Mouse (Mus musculus) kidney, postnatal 14 days (tissue): ENCODE data around the gene Pdzrn4.
A peak's percentile ranks its signal among the peaks of the same experiment; 100 is the strongest.

Experiments used
- DNase-seq: peaks from one replicate; pipeline ENCODE4 v3.0.0; 2022; ENCODE audit warnings: mixed read lengths

Gene Pdzrn4

DNA sequence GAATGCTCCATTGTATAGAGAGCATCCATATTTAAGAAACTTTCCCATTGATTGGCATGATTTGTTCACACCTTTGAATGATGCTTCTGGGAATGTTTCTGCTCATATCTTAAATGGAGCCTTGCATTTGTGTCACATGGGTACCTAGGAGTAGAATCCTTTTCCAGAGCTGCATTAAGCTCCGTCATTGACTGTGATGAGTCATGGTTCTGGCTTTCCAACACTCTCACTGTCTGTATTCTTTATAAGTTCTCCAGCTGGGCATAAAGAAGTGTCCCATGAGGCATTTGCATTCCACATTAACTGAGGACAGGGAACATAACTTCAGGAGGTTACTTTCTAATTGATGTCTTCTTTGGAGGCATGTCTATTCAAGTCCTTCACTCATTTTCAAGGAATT lies 106.1 kb downstream of the Pdzrn4 start:
- no peak for DNase-seq

DNA sequence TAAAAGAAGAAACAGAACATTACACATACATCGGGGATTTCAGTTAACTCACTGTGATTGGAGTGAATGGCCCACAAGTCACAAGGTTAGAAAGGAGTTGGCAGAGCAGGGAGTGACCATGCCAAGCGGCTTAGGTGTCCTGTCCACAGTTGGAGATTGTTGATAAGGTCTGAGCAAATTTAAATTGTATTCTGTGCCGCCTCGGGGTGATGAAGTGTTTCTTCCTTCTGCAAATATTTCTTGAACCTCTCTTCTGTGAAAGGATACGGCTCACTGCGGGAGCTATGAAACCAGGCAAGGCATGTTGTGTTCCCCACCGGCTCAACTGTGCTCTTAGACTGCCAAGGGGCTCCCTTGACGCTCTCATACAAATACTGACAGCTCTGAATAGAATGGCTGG lies 112.7 kb downstream of the Pdzrn4 start:
- no peak for DNase-seq

DNA sequence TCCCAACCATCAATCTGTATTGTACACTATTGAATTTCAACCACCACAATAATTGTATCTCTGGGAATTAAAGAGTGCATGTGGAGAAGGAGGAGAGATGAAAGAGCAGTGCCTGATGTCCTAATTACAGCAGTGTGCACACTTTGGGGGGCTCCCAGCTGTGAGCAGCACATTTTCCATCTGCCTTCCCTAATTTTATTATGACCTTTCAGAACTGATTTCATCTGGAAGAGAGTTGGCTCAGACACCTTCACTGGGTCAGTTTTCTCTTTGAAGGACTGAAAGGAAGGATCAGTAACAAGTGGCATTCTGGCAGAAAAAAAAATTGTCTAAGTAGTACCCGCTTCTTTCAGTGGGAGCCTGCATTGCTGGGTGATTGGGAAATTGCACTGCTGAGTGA lies 119.0 kb downstream of the Pdzrn4 start:
- DNase-seq = no peak

DNA sequence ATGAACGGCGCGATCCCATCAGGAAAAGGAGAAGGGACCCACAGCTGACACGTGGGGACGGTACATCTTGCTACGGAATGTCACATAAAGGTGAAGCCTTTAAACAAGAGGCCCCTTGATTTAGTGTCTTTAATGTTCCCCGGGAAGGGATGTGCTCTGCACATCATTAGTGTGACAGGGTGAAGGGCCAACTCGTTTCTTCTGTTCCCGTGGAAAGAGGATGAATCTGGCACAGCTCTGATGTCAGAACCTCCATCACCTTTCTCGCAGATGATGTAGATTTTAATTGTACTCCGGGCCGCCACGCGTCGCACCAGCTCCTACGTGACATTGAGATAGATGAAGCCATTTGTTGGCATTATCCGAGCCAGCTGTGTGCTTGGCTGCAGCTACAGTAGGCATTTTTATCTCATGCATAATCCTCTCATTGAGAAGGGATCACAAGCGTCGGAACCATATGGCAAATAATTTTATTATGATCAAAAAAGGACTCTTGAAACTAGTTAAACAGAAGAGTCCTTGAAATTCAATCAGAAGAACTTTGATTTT lies 124.1 kb downstream of the Pdzrn4 start:
- no peak for DNase-seq

DNA sequence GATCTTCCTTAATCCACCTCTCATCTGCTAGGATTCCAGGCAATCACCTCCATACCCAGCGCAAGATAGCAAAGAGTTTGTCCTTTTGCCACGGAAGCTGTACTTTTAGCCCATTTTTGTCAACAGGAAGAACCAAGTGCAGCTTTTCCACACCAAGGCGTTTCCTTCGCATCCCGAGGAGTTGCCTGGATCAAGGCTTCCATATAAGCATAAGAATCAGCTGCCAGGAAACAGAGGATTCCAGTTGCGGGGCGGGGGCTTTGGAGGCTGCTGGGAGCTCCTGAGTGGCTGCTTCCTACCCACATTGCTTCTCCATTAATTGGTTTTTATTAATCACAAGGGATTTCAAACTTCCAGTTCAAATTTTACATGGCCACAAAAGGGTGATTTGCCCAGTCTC lies 125.0 kb downstream of the Pdzrn4 start:
- DNase-seq = peak; percentile 6

DNA sequence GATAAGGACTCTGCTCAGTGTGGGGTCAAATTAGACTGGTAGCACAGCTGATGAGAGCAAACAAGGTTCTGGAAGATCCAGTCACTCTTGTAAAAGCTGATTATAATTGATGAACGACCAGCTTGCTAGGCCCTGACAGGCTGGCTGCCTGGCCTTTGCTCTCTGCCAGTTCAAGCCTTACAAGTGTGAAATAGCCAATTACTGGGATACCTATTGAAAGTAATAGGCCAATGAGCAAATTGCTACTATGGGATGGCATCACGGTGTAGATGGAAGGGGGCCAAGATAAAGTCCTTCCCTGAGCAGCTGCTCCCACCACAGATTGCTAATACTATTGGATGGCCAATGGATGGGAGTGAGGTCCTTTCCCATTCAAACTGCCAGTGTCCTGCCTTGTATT lies 128.2 kb downstream of the Pdzrn4 start:
- no peak for DNase-seq

DNA sequence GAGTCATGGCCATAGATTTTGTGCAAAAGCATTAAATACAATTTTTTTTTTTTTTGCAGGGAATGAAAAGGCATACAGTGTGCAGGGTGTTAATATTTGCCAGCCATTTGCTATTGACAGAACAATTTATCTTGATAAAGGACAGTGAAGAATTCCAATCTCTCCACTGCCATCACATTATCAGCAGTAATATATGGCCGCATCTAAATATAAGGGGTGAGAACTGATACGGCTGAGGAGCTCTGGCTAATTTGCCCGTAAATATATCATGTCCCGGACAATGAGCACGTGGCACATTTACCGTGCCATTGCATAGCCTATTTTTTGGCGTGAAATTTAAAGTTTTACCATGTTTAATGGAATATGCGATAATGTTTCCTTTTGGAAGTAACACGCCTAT lies 128.7 kb downstream of the Pdzrn4 start:
- no peak for DNase-seq

DNA sequence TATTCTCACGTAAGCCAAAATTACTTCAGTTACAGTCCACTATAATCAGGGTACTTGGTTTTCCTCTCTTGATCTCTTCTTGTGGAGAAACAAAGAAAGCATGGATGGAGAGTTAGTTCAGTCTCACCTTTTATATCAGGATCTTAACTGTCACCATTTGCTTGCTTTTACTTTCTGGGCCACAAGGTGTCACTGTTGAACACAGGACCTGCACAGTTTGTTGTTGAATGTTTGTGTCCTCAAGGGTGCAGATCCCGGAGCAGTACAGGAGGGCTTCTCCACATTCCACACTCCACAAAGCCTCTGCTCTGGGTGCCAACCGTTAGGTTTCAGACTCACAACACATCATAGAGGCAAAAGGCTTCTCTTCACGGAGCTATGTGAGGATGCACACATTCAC lies 130.1 kb downstream of the Pdzrn4 start:
- DNase-seq = peak; percentile 14

DNA sequence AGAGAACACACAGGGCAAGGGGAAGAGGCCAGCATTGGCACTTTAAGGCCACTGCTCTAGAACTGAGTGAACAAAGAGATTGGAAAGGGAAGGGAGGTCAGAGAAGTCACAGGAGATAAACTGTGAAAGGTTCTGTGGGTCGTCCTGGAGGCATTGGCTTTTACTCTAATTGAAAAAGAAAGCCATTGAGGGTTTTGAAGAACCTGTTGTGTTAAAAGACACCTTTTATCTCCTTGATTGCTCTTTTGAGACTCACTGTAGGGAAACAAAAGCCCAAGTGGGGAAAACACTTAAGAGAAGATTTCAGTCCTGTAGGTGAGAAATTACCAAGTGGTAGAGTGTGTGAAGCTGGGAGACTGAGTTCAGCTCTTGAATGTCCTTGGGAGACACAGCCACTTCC lies 146.6 kb downstream of the Pdzrn4 start:
- no peak for DNase-seq

DNA sequence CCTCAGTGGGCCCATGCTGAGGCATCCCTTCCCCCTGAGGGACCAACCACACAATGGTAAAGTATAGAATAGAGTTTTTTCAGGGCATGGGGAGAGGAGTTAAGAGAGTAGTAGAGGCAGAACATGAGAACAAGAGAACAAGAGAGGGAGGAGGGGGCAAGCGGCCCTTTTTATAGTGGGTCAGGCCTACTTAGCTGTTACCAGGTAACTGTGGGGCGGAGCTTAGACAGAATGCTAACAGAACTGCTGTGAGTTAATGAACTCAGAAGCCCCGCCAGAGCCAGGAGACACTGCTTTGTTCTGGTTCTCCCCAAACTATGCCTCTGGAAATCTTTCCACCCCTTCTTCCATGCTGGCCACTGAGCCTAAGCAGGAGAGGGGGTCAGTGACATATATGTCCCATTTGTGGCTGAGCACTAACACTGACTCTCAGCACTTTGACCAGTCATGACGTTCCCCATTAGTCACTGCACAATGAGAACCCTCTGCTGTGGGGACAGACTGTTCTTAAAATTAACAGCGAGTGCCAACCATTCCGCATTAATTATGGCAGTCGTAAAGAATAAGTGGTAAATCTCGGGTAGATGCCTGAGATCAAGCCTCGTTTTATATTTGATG lies 150.7 kb downstream of the Pdzrn4 start:
- DNase-seq = peak; percentile 2

DNA sequence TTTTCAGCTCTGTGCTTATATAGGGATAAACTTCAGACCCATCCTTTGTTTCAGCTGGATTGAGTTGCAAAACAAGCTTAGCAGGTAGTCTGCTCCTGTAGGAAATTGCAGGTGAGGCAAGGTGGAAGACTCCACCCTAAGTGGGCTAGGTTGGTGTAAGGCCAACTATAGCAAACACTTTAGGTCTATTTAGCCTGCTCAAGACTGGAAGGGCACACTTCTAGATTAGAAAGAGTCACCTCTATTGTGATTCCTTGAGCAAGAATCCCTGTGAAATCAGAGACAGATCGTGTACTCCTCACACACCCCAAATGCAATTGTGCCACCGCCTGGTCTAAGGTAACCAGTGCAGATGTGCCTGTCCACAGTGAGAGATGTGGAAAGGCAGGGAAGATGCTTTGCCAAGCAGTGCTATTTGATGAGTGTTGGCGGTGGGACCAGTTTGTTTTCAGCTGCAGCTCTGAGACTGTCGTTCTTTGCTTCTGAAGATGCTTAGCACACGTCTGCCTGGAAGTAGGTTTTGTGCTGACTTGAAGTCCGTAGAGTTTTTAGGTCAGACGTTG lies 158.4 kb downstream of the Pdzrn4 start:
- no peak for DNase-seq

DNA sequence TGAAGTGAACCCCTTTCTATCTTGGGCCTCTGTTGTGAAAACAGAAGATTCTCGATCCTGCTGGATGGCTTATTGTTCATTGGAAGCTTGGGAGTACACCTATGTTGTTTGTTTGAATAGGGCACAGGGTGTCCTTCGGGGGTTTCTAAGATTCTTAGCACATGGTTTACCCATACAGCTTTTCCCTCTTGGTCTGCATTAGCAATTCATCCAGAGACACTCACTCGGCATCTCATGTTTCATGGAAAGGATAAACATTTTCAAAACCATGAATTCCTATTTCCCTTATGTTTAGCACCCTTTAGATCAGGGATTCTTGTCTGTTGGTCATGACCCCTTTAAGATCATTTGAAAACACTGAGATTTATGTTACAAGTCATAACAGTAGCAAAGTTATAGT lies 159.0 kb downstream of the Pdzrn4 start:
- DNase-seq = no peak

DNA sequence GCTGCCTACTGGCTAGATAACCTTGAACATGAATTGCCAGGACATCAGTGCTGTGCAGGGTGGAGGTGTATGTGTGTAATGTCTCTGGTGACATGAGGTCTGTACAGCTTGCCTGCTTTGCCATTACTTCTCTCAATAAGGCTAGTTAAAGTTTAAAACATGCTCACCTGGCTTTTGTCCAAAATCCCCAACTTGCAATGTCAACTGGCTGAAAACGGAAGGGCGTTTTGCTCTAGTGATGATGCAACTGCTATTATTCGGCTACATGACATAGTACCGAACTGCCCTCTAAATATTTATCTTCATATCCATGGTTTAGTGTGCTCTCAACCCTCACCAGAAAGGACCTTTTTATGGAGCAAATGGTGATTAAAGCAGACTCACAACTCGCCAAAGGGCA lies 161.9 kb downstream of the Pdzrn4 start:
- DNase-seq = peak; percentile 39

DNA sequence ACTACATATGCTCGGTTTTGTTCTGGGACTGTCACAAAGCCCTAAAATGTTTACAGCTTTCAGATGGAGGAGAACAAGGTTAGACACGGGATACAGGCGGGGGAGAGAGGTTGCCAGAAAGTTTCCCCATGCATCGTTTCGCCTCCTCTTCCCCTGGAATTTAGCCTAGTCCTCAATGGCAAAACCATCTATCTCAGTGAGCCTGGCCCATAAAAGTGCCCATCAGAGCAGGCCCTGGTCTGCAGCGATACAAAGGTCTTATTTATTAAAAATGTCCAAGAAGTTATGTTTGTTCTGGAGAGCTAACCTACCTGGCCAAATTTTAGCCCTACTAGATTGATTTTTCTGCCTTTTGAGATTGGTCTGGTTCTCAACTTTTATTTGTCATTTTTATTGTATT lies 165.5 kb downstream of the Pdzrn4 start:
- no peak for DNase-seq

DNA sequence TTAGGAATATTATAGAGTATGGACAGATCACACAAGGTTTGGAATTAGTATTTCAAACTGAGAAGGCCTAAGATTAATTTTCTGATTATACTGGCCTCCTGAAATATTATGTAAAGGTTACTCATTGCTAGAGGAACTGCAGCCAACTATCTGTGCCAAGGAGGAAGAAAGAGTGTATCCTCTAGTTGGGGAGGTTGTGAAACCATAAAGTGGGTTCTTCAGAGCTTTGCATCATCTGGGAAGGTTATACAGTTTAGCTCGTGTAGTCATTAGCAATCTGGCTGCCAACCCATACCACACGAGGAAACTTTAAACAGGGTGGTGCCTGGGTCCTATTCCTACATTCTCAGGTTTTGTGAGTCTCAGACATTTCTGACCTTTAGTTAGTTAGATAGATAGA lies 166.9 kb downstream of the Pdzrn4 start:
- no peak for DNase-seq

DNA sequence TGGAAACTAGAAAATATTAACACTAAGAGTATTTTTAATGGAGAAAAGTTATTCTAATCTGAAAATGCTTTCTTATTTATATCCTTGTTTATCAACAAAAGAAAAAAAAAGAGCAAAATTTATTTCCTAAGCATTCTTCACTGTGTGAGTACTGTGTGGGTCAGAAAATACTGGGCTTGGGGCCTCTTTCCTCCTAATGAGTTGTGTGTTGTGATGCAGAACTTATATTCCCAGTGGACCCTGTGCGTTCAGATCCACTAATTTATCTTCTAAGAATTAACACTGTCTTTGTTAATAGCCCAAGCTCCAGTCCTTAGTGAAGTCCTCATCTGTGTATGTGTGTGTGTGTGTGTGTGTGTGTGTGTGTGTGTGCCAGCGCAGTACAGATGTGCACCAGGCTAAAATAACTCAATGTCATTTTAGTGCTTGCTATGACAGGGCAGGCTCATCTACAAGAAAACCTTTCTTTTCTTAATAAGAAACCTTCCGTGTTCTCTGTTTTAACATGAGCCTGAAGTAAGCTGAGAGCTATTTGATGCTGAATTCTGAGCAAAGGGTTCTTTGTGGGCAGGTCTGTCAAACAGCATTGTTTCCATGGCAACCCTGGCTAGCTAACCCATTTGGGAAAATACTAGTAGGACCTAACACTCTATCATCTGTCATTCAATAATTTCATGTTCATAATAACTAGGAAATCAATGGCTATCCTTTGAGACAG lies 174.0 kb downstream of the Pdzrn4 start:
- DNase-seq = no peak

DNA sequence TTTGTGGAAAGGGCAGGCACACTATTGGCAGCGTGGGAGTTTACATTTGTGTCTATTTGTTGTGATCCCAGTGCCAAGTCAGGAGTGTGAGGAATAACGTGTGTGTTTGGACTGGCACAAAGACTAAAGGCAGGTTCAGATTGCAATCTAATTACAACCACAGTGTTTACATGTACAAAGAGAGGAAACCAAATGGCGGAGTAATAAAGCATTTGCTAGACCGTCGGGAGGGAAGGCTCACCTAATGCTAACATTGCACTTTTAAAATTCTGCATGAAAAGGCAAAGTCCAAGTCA lies 174.5 kb downstream of the Pdzrn4 start:
- DNase-seq = no peak

DNA sequence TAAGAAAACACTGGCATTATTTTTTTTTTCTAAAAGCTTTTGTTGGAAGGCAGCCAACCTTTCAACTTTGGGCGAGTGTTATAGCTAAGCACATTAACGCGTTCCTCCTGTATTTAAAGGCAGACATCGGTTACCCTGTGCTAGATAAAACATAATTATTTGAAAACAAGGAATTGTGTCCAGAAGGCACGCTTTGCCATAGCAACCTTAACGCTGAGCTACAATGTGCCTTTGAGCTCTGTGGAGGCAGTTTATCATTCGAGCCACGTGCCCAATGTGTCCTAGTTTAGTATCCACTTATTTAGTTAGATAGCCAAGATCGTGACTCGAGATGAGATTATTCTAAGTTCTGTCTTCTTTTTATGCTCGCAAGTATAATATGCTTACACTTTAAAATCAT lies 180.8 kb downstream of the Pdzrn4 start:
- DNase-seq = peak; percentile 28

DNA sequence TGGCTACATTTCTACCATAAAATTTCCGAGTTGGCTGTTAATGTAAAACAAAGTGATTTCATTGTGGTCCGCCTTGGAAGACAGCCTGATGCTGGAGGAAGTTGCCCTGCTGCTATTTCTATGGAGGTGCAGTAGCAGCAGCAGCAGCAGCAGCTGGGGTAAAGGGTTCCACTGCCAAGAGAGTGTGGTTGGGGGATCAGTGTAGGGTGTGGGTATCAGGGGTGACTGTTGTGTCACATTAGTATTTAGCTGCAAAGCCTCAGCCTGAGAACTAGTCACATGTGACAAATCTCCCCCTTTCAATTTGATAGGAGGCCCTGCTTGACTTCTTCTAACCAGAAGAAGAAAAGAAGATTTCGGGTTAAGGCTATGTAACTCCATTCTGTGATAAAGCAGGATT lies 183.5 kb downstream of the Pdzrn4 start:
- no peak for DNase-seq

DNA sequence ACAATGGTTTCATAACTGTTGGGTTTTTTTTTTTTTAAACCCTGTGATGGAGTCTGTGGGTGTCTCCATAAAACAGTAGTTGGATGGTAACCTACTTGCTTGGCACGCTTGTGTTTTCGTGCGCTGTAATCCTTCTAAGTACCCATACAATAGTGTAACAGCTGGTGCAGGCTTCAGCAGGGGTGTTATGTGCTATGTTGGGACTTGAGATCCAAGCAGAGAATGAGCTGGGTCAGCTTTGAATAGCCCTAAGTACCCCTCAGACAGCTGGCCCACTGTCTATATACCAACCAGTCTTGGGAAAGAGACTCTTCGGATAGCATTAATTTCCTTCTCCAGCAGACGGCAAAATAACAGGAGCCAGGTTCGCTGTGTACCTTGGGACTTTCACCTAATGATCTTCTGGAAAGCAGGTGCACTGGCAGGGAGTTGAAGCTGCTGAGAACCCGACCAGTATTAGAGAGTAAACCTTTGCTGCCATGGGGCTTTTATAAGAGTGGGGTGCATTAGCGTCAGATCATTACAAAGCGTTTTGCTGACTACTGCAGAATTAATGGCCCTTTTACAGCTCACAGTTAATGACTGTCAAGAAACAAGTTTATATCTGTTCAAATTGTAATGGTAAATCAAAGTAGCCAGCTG lies 184.2 kb downstream of the Pdzrn4 start:
- no peak for DNase-seq

DNA sequence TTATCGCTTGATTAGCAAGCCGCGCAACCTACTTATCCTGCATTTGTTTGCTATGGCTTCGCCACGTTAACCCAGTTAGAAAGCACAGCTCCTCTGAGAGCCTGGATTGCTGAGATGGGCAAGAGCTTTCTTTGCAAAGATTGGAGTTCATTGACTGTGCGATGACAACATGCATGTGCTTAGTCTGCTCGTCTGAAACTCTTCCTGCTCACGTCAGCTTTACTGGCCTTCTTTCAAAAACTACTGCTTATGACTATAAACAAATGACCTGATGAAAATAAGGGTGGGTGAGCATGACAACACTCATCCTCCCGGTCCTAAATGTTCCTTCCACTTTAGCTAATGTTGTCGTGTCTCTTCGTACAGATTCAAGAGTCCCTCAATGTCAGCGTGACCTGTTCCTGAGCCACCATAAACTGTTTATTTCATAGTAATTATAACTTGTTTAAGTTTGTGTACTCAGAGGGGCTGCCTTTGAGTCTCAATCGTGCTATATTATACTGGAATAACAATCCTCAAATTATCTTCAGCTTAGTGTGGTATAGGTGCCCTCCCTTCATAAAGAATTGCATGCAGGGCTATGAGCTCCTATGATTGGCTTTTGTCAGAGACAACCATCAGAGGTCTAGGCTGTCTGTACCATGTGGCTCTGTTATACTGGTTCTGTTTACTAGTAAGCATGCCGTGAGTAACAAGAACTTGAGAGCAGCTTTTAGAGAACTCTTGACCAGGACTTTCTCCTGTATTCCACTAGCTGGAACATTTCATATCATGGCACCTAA lies 187.9 kb downstream of the Pdzrn4 start:
- DNase-seq = no peak

DNA sequence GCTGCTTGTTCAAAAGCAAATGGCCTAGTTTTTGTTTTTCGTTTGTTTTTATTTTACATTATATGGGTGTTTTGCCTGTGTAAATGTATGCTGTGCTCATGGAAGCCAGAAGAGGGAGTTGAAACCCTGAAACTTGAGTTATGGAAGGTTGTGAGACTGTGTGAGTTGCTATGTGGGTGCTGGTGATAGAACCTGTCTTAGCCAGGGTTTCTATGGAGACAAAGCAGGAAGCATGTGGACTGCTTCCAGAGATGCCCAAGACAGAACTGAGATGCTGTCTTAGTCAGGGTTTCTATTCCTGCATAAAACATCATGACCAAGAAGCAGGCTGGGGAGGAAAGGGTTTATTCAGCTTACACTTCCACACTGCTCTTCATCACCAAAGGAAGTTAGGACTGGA lies 190.8 kb downstream of the Pdzrn4 start:
- DNase-seq = no peak

DNA sequence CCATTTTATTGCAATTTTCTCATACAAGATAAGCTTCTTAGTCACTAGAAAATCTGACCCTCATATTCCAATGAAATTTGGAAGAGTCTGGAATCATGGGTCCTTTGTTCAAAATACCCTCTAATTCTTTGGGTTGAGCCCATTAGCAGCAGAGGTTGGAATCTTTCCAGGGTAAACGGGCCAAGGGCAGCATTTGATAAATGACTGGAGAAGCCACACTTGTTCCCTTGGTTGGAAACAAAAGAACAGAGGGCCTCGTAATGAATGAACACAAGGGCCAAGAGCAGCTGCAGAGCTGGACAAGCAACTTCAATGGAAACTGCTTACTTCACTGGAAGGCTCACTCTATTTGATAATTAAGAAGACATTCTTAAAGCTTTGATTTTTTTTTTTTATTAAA lies 198.0 kb downstream of the Pdzrn4 start:
- no peak for DNase-seq
